21 mouse cellular contexts compared by ENCODE assay signal in genomic region chr10:21963005-21963404, GRCm38 (mm10).
A peak's percentile ranks its signal among the peaks of the same experiment; 100 is the strongest.
DNase-seq lines count a peak whose midpoint lies in the region; ATAC-seq and TF ChIP-seq lines count a peak whose summit lies in the region.
"Had no signal": no experiment of that assay in that cellular context is flagged by ENCODE, and none has a peak within 500 bp of the region (broad histone marks: within the 10 kb centered on the region; RNA-seq: fewer than 3 reads in every experiment).

No protein-coding gene starts in this region.

- H3K4me2 ChIP-seq in hindbrain, postnatal 0 days (ENCODE audit: low read depth, low read length): no peak overlapping the region
- H3K4me2 ChIP-seq in lung, embryonic 14.5 days: no peak overlapping the region
- H3K4me2 ChIP-seq: midbrain, embryonic 15.5 days; neural tube, embryonic 15.5 days had no signal

- peak; percentile 24 for DNase-seq in adrenal gland, adult 2 months
- DNase-seq in adrenal gland, adult 18-20 months (ENCODE audit: low spot score in 2 of 2): no peak
- peak; percentile 7 for DNase-seq in hindbrain, postnatal 0 days (ENCODE audit: low spot score)
- no peak for DNase-seq in hindbrain, embryonic 10.5 days (ENCODE audit: low spot score)
- DNase-seq in lung, embryonic 14.5 days: peak; percentile 25
- DNase-seq in lung, postnatal 10 days: no peak
- peak; percentile 23 to 49 for DNase-seq in kidney, postnatal 36 days
- no peak for DNase-seq in testis, postnatal 14 days (ENCODE audit: low spot score)
- DNase-seq: adrenal gland, postnatal 10 days; cerebellum, adult 11-12 months; cerebellum, postnatal 25 days; gastrocnemius, postnatal 36 days; right cerebral cortex, postnatal 25 days; thymus, adult 18-20 months; thymus, postnatal 4 days had no signal

- no peak overlapping the region for H3K27ac ChIP-seq in hindbrain, postnatal 0 days
- H3K27ac ChIP-seq in hindbrain, embryonic 10.5 days: no peak overlapping the region
- no peak overlapping the region for H3K27ac ChIP-seq in lung, embryonic 14.5 days (ENCODE audit: low read depth)
- H3K27ac ChIP-seq: forebrain, embryonic 10.5 days; liver, embryonic 14.5 days; midbrain, embryonic 15.5 days; neural tube, embryonic 15.5 days had no signal

- 57% methylated on average over 7 of the region's 7 CpGs for WGBS in hindbrain, postnatal 0 days
- WGBS in hindbrain, embryonic 10.5 days: 85% methylated on average over 7 of the region's 7 CpGs
- WGBS in lung, embryonic 14.5 days: 25% methylated on average over 7 of the region's 7 CpGs

- no peak overlapping the region for H3K9ac ChIP-seq in hindbrain, postnatal 0 days (replicated peaks; ENCODE audit: low read length)
- H3K9ac ChIP-seq in lung, embryonic 14.5 days: no peak overlapping the region
- H3K9ac ChIP-seq: liver, embryonic 14.5 days; midbrain, embryonic 15.5 days; neural tube, embryonic 15.5 days had no signal

- H3K4me1 ChIP-seq in hindbrain, postnatal 0 days (ENCODE audit: insufficient read depth, low read length): no peaks in the 10 kb centered on the region
- no peaks in the 10 kb centered on the region for H3K4me1 ChIP-seq in hindbrain, embryonic 10.5 days (replicated peaks)
- H3K4me1 ChIP-seq in lung, embryonic 14.5 days (ENCODE audit: insufficient read depth): no peaks in the 10 kb centered on the region
- H3K4me1 ChIP-seq: megakaryocyte, embryonic 14.5 days had no signal

- TF ChIP-seq CTCF in hindbrain, postnatal 0 days (IDR thresholded peaks at IDR 0.05; ENCODE audit: low read depth): no peak
- no peak for TF ChIP-seq CTCF in lung, embryonic 14.5 days (IDR thresholded peaks at IDR 0.05; ENCODE audit: low read depth)

- H3K27me3 ChIP-seq in hindbrain, postnatal 0 days (ENCODE audit: insufficient read depth, low read length): no peaks in the 10 kb centered on the region
- no peaks in the 10 kb centered on the region for H3K27me3 ChIP-seq in hindbrain, embryonic 10.5 days (ENCODE audit: insufficient read depth, poor library complexity, severe bottlenecking)
- H3K27me3 ChIP-seq in lung, embryonic 14.5 days (ENCODE audit: insufficient read depth, low read length): no peaks in the 10 kb centered on the region
- H3K27me3 ChIP-seq: midbrain, embryonic 15.5 days; neural tube, embryonic 15.5 days had no signal

- no peak for ATAC-seq in hindbrain, postnatal 0 days
- no peak for ATAC-seq in lung, embryonic 14.5 days (ENCODE audit: insufficient read depth)
- ATAC-seq: intestine, embryonic 16.5 days; midbrain, embryonic 15.5 days had no signal

- no peaks in the 10 kb centered on the region for H3K36me3 ChIP-seq in hindbrain, postnatal 0 days (ENCODE audit: insufficient read depth, low read length)
- H3K36me3 ChIP-seq in hindbrain, embryonic 10.5 days: no peaks in the 10 kb centered on the region
- H3K36me3 ChIP-seq in lung, embryonic 14.5 days (ENCODE audit: insufficient read depth): no peaks in the 10 kb centered on the region
- H3K36me3 ChIP-seq: forebrain, embryonic 10.5 days; midbrain, embryonic 15.5 days; neural tube, embryonic 15.5 days had no signal

- H3K4me3 ChIP-seq in hindbrain, postnatal 0 days (ENCODE audit: low read length): no peak overlapping the region
- no peak overlapping the region for H3K4me3 ChIP-seq in hindbrain, embryonic 10.5 days
- H3K4me3 ChIP-seq in lung, embryonic 14.5 days (ENCODE audit: low read depth, low read length): no peak overlapping the region
- H3K4me3 ChIP-seq: forebrain, embryonic 10.5 days; megakaryocyte, embryonic 14.5 days; midbrain, embryonic 15.5 days; neural tube, embryonic 15.5 days had no signal

- H3K9me3 ChIP-seq in hindbrain, postnatal 0 days (ENCODE audit: low read length): no peaks in the 10 kb centered on the region
- no peaks in the 10 kb centered on the region for H3K9me3 ChIP-seq in hindbrain, embryonic 10.5 days
- H3K9me3 ChIP-seq in lung, embryonic 14.5 days (ENCODE audit: low read depth, low read length): no peaks in the 10 kb centered on the region
- H3K9me3 ChIP-seq: forebrain, embryonic 10.5 days; megakaryocyte, embryonic 14.5 days; midbrain, embryonic 15.5 days; neural tube, embryonic 15.5 days had no signal

Comparison
In these comparisons a context has a peak if more than half of its experiments do, and no peak if none do; other contexts are left out.
1. DNase-seq: peak in adrenal gland, adult 2 months (single experiment), hindbrain, postnatal 0 days (single experiment), lung, embryonic 14.5 days (single experiment) and kidney, postnatal 36 days (2 of 2); none in adrenal gland, adult 18-20 months (0 of 2), hindbrain, embryonic 10.5 days (single experiment), lung, postnatal 10 days (single experiment) and testis, postnatal 14 days (single experiment).